Mouse (Mus musculus) spleen, embryonic (tissue): ENCODE data around the gene Btbd11.

Source experiments
- CTCF ChIA-PET: fragments of 350-600 bp; sonication (Branson Sonifier 250); formaldehyde crosslinking; loops from one replicate; lab custom pipeline; 2022; lab: Charles Lee

The Btbd11 gene

GRCm38 (mm10) chr10:85420851-85421628 is 34.4 kb downstream of the Btbd11 start:
- CTCF ChIA-PET, result no interaction called here

GRCm38 (mm10) chr10:85421629-85422012 is 35.0 kb downstream of the Btbd11 start:
- CTCF ChIA-PET, result no interaction called here

GRCm38 (mm10) chr10:85425756-85426155 is 39.1 kb downstream of the Btbd11 start:
- CTCF ChIA-PET, result no interaction called here

- CTCF ChIA-PET, result no interaction called here
Measured at GRCm38 (mm10) chr10:85437217-85437616, 50.6 kb downstream of the Btbd11 start.

- CTCF ChIA-PET, result no interaction called here
Measured at GRCm38 (mm10) chr10:85443371-85443770, 56.8 kb downstream of the Btbd11 start.

- CTCF ChIA-PET, result no interaction called here
Measured at GRCm38 (mm10) chr10:85445891-85446290, 59.3 kb downstream of the Btbd11 start.

- CTCF ChIA-PET, result no interaction called here
Measured at GRCm38 (mm10) chr10:85446700-85447099, 60.1 kb downstream of the Btbd11 start.

GRCm38 (mm10) chr10:85447869-85448268 is 61.3 kb downstream of the Btbd11 start:
- CTCF ChIA-PET, result no interaction called here

GRCm38 (mm10) chr10:85451629-85452368 is 65.2 kb downstream of the Btbd11 start:
- CTCF ChIA-PET, result no interaction called here

- CTCF ChIA-PET, result no interaction called here
Measured at GRCm38 (mm10) chr10:85453221-85453775, 66.7 kb downstream of the Btbd11 start.

- CTCF ChIA-PET, result no interaction called here
Measured at GRCm38 (mm10) chr10:85455985-85456384, 69.4 kb downstream of the Btbd11 start.

- CTCF ChIA-PET, result no interaction called here
Measured at GRCm38 (mm10) chr10:85458744-85459344, 72.2 kb downstream of the Btbd11 start.

- CTCF ChIA-PET, result no interaction called here
Measured at GRCm38 (mm10) chr10:85460736-85461135, 74.1 kb downstream of the Btbd11 start.

- CTCF ChIA-PET, result no interaction called here
Measured at GRCm38 (mm10) chr10:85464152-85464551, 77.5 kb downstream of the Btbd11 start.

- CTCF ChIA-PET, result no interaction called here
Measured at GRCm38 (mm10) chr10:85465516-85466408, 79.1 kb downstream of the Btbd11 start.

GRCm38 (mm10) chr10:85466409-85466761 is 79.8 kb downstream of the Btbd11 start:
- CTCF ChIA-PET, result no interaction called here

GRCm38 (mm10) chr10:85467393-85467792 is 80.8 kb downstream of the Btbd11 start:
- CTCF ChIA-PET, result no interaction called here

GRCm38 (mm10) chr10:85468527-85468926 is 81.9 kb downstream of the Btbd11 start:
- CTCF ChIA-PET, result no interaction called here

- CTCF ChIA-PET, result no interaction called here
Measured at GRCm38 (mm10) chr10:85469341-85469740, 82.7 kb downstream of the Btbd11 start.

GRCm38 (mm10) chr10:85473265-85473664 is 86.7 kb downstream of the Btbd11 start:
- CTCF ChIA-PET, result no interaction called here

GRCm38 (mm10) chr10:85473871-85474270 is 87.3 kb downstream of the Btbd11 start:
- CTCF ChIA-PET, result no interaction called here
